Mouse (Mus musculus) neural tube, postnatal 0 days (tissue): ENCODE results near the gene Sec63. TPM values are rescaled to one million over a fixed set of nuclear protein-coding genes. Genes with fewer than 3 reads are reported as not detected.

Source experiments
- polyA plus RNA-seq: library from polyadenylated mRNA; unstranded; fragments of >200 nt; fragmentation: Nextera tagmentation; extraction: Ambion mirVana; gene quantifications from 2 replicates; pipeline ENCODE4 v1.2.1, GENCODE M21; 2015

Sec63 gene
- 14.2 and 14.7 TPM in 2 replicates for polyA plus RNA-seq

GRCm38 (mm10) chr10:42760999-42761900 is at the start of gene Sec63:
TSS of gene Sec63 (plus strand) at chr10:42761496.

GRCm38 (mm10) chr10:42860159-42860911 is 99.0 kb downstream of the Sec63 start, which contains the start of gene Scml4:
TSS of gene Scml4 (plus strand) at chr10:42860370.

Other genes starting within 250 kb of the Sec63 start
- gene Nr2e1, start 177.9 kb upstream of the Sec63 start, polyA plus RNA-seq, result not detected in 2 replicates
- gene Ostm1, start 177.7 kb upstream of the Sec63 start, polyA plus RNA-seq, result 35.4 and 35.9 TPM in 2 replicates
- 4.8 and 6.1 TPM in 2 replicates for gene Scml4, start 98.9 kb downstream of the Sec63 start, polyA plus RNA-seq